Mouse (Mus musculus): ENCODE measurements around the gene Col2a1. TPM values are rescaled to one million over a fixed set of nuclear protein-coding genes. Genes with fewer than 3 reads are reported as not detected.

Col2a1 gene
- polyA plus RNA-seq, 1 experiment from 2014 or later = 142 TPM

GRCm38 (mm10) chr15:97973248-97974005 lies 31.1 kb downstream of the Col2a1 start:
- Histone ChIP-seq H3K4me3 (no peak overlapping the region), H3K4me1 (peaks cover 29% of the 10 kb centered on the region), H3K9me3 (replicated peaks) (peaks cover 2% of the 10 kb centered on the region; the same call in 1 of the 2 replicates), H3K27ac (replicated peaks) (peak overlapping the region; percentile 50; the same call in 1 of the 2 replicates), H3K27me3 (ENCODE audit: low read depth, poor library complexity, severe bottlenecking) (no peaks in the 10 kb centered on the region), H3K36me3 (peaks cover 47% of the 10 kb centered on the region)
- DNase-seq (ENCODE audit: low spot score) = peak; percentile 27
- WGBS = 21% methylated on average over 11 of the region's 11 CpGs

GRCm38 (mm10) chr15:97972580-97972979 lies 31.9 kb downstream of the Col2a1 start:
- H3K4me1 ChIP-seq = peaks cover 29% of the 10 kb centered on the region
- H3K4me3 ChIP-seq = no peak overlapping the region
- H3K27me3 ChIP-seq (ENCODE audit: low read depth, poor library complexity, severe bottlenecking) = no peaks in the 10 kb centered on the region
- 93% methylated on average over 6 of the region's 6 CpGs for WGBS
- H3K27ac ChIP-seq (replicated peaks) = no peak overlapping the region
- no peak for DNase-seq (ENCODE audit: low spot score)
- H3K9me3 ChIP-seq (replicated peaks) = no peaks in the 10 kb centered on the region
- peaks cover 43% of the 10 kb centered on the region for H3K36me3 ChIP-seq

GRCm38 (mm10) chr15:97970299-97970698 lies 34.2 kb downstream of the Col2a1 start:
- Histone ChIP-seq H3K4me1 (peaks cover 44% of the 10 kb centered on the region), H3K4me3 (no peak overlapping the region), H3K27me3 (ENCODE audit: low read depth, poor library complexity, severe bottlenecking) (no peaks in the 10 kb centered on the region), H3K27ac (replicated peaks) (no peak overlapping the region; the same call in 1 of the 2 replicates), H3K36me3 (peaks cover 20% of the 10 kb centered on the region), H3K9me3 (replicated peaks) (no peaks in the 10 kb centered on the region)
- peak; percentile 45 for DNase-seq (ENCODE audit: low spot score)
- WGBS = 43% methylated on average over 6 of the region's 6 CpGs

- no peak for DNase-seq (ENCODE audit: low spot score)
- Histone ChIP-seq H3K27me3 (ENCODE audit: low read depth, poor library complexity, severe bottlenecking) (no peaks in the 10 kb centered on the region), H3K36me3 (peaks cover 12% of the 10 kb centered on the region), H3K4me1 (peaks cover 35% of the 10 kb centered on the region), H3K27ac (replicated peaks) (peak overlapping the region; percentile 91; the same call in 1 of the 2 replicates), H3K4me3 (peak overlapping the region; percentile 61), H3K9me3 (replicated peaks) (no peaks in the 10 kb centered on the region)
- 40% methylated on average over 17 of the region's 17 CpGs for WGBS
Measured at GRCm38 (mm10) chr15:97965311-97966045, 39.0 kb downstream of the Col2a1 start.

- DNase-seq (ENCODE audit: low spot score) = no peak
- H3K4me1 ChIP-seq = peaks cover 29% of the 10 kb centered on the region
- H3K27me3 ChIP-seq (ENCODE audit: low read depth, poor library complexity, severe bottlenecking) = no peaks in the 10 kb centered on the region
- peaks cover 11% of the 10 kb centered on the region for H3K36me3 ChIP-seq
- WGBS = 11% methylated on average over 7 of the region's 7 CpGs
- H3K27ac ChIP-seq (replicated peaks) = peak overlapping the region; percentile 91
- peak overlapping the region; percentile 61 for H3K4me3 ChIP-seq
- no peaks in the 10 kb centered on the region for H3K9me3 ChIP-seq (replicated peaks)
Measured at GRCm38 (mm10) chr15:97964836-97965187, 39.7 kb downstream of the Col2a1 start.

- Histone ChIP-seq H3K9me3 (replicated peaks) (no peaks in the 10 kb centered on the region), H3K27ac (replicated peaks) (peak within 1 kb of the TSS; percentile 91)
Measured at GRCm38 (mm10) chr15:97963989-97964835, 40.3 kb downstream of the Col2a1 start, which contains the start of gene Tmem106c. TSS of gene Tmem106c (plus strand) at chr15:97964200.

GRCm38 (mm10) chr15:97963329-97963988 lies 41.0 kb downstream of the Col2a1 start:
- WGBS = 9% methylated on average over 13 of the region's 13 CpGs
- peaks cover 5% of the 10 kb centered on the region for H3K36me3 ChIP-seq
- no peaks in the 10 kb centered on the region for H3K9me3 ChIP-seq (replicated peaks)
- peaks cover 29% of the 10 kb centered on the region for H3K4me1 ChIP-seq
- peak overlapping the region; percentile 91 for H3K27ac ChIP-seq (replicated peaks)
- H3K4me3 ChIP-seq = peak overlapping the region; percentile 61
- H3K27me3 ChIP-seq (ENCODE audit: low read depth, poor library complexity, severe bottlenecking) = no peaks in the 10 kb centered on the region
- DNase-seq (ENCODE audit: low spot score) = no peak

More at GRCm38 (mm10) chr15:97963989-97964835, 40.3 kb downstream of the Col2a1 start, which contains the start of gene Tmem106c:
- peak; percentile 95 for DNase-seq (ENCODE audit: low spot score)
- WGBS = under 1% methylated on average over 67 of the region's 67 CpGs
- no peaks in the 10 kb centered on the region for H3K27me3 ChIP-seq (ENCODE audit: low read depth, poor library complexity, severe bottlenecking)
- H3K4me3 ChIP-seq = peak within 1 kb of the TSS; percentile 61
- peaks cover 7% of the 10 kb centered on the region for H3K36me3 ChIP-seq
- peaks cover 29% of the 10 kb centered on the region for H3K4me1 ChIP-seq

GRCm38 (mm10) chr15:97956416-97956815 lies 48.1 kb downstream of the Col2a1 start:
- Histone ChIP-seq H3K9me3 (replicated peaks) (no peaks in the 10 kb centered on the region), H3K27ac (replicated peaks) (peak overlapping the region; percentile 69), H3K4me1 (peaks cover 33% of the 10 kb centered on the region), H3K4me3 (no peak overlapping the region), H3K27me3 (ENCODE audit: low read depth, poor library complexity, severe bottlenecking) (peaks cover 37% of the 10 kb centered on the region), H3K36me3 (no peaks in the 10 kb centered on the region)
- DNase-seq (ENCODE audit: low spot score) = no peak
- WGBS = 76% methylated on average over 11 of the region's 11 CpGs

- Histone ChIP-seq H3K27ac (replicated peaks) (peak overlapping the region; percentile 69), H3K9me3 (replicated peaks) (no peaks in the 10 kb centered on the region), H3K4me3 (no peak overlapping the region), H3K36me3 (no peaks in the 10 kb centered on the region), H3K4me1 (peaks cover 33% of the 10 kb centered on the region), H3K27me3 (ENCODE audit: low read depth, poor library complexity, severe bottlenecking) (peaks cover 40% of the 10 kb centered on the region)
- no peak for DNase-seq (ENCODE audit: low spot score)
- 33% methylated on average over 4 of the region's 4 CpGs for WGBS
Measured at GRCm38 (mm10) chr15:97955742-97956141, 48.8 kb downstream of the Col2a1 start.

GRCm38 (mm10) chr15:97955286-97955685 lies 49.2 kb downstream of the Col2a1 start:
- H3K9me3 ChIP-seq (replicated peaks) = no peaks in the 10 kb centered on the region
- peak overlapping the region; percentile 69 for H3K27ac ChIP-seq (replicated peaks)
- H3K27me3 ChIP-seq (ENCODE audit: low read depth, poor library complexity, severe bottlenecking) = peaks cover 40% of the 10 kb centered on the region
- H3K36me3 ChIP-seq = no peaks in the 10 kb centered on the region
- peaks cover 33% of the 10 kb centered on the region for H3K4me1 ChIP-seq
- DNase-seq (ENCODE audit: low spot score) = no peak
- no peak overlapping the region for H3K4me3 ChIP-seq
- 71% methylated on average over 1 of the region's 1 CpGs for WGBS

GRCm38 (mm10) chr15:97954671-97955070 lies 49.8 kb downstream of the Col2a1 start:
- peaks cover 40% of the 10 kb centered on the region for H3K27me3 ChIP-seq (ENCODE audit: low read depth, poor library complexity, severe bottlenecking)
- H3K4me3 ChIP-seq = no peak overlapping the region
- H3K27ac ChIP-seq (replicated peaks) = peak overlapping the region; percentile 69
- DNase-seq (ENCODE audit: low spot score) = no peak
- WGBS = 84% methylated on average over 8 of the region's 8 CpGs
- peaks cover 33% of the 10 kb centered on the region for H3K4me1 ChIP-seq
- H3K9me3 ChIP-seq (replicated peaks) = no peaks in the 10 kb centered on the region
- H3K36me3 ChIP-seq = no peaks in the 10 kb centered on the region

- DNase-seq (ENCODE audit: low spot score) = no peak
- no peak overlapping the region for H3K4me3 ChIP-seq
- H3K36me3 ChIP-seq = no peaks in the 10 kb centered on the region
- H3K9me3 ChIP-seq (replicated peaks) = no peaks in the 10 kb centered on the region
- peaks cover 40% of the 10 kb centered on the region for H3K27me3 ChIP-seq (ENCODE audit: low read depth, poor library complexity, severe bottlenecking)
- WGBS = 68% methylated on average over 4 of the region's 4 CpGs
- no peak overlapping the region; the same call in 1 of the 2 replicates for H3K27ac ChIP-seq (replicated peaks)
- H3K4me1 ChIP-seq = peaks cover 42% of the 10 kb centered on the region
Measured at GRCm38 (mm10) chr15:97952889-97953189, 51.7 kb downstream of the Col2a1 start.
